Mouse (Mus musculus) brain, embryonic 18.5 days (tissue): ENCODE measurements at regions not wholly inside any gene's neighbourhood (a gene's known extent, or its start where the extent isn't known, plus 50 kb on each side); places are given as distances from the start of the nearest gene placed in this dataset.

ENCODE experiments used
- DNase-seq: peaks from one replicate; pipeline ENCODE4 v3.0.0-alpha.2; 2012; ENCODE audit warnings: low read depth, low spot score

GRCm38 (mm10) chr13:107305738-107306137 is 283.8 kb upstream of the Kif2a start:
- DNase-seq, result no peak

GRCm38 (mm10) chr13:107303878-107304277 is 282.0 kb upstream of the Kif2a start:
- no peak for DNase-seq

- DNase-seq, result no peak
These were observed 281.4 kb upstream of the Kif2a start for GRCm38 (mm10) chr13:107303322-107303721.

GRCm38 (mm10) chr13:107300792-107301191 is 278.9 kb upstream of the Kif2a start:
- DNase-seq, result no peak

GRCm38 (mm10) chr13:107264581-107264980 is 242.7 kb upstream of the Kif2a start:
- no peak for DNase-seq

GRCm38 (mm10) chr13:107261479-107262050 is 239.6 kb upstream of the Kif2a start:
- DNase-seq, result no peak

- DNase-seq, result no peak
These were observed 238.3 kb upstream of the Kif2a start for GRCm38 (mm10) chr13:107260274-107260673.

- no peak for DNase-seq
These were observed 226.0 kb upstream of the Kif2a start for GRCm38 (mm10) chr13:107247792-107248505.

GRCm38 (mm10) chr13:107246956-107247751 is 225.2 kb upstream of the Kif2a start:
- peak; percentile 24 for DNase-seq

GRCm38 (mm10) chr13:107244173-107244572 is 222.2 kb upstream of the Kif2a start:
- no peak for DNase-seq

- DNase-seq, result no peak
These were observed 217.1 kb upstream of the Kif2a start for GRCm38 (mm10) chr13:107239035-107239387.

- no peak for DNase-seq
These were observed 216.6 kb upstream of the Kif2a start for GRCm38 (mm10) chr13:107238364-107239034.

GRCm38 (mm10) chr13:107219456-107219855 is 197.5 kb upstream of the Kif2a start:
- no peak for DNase-seq

GRCm38 (mm10) chr13:107218351-107218750 is 196.4 kb upstream of the Kif2a start:
- DNase-seq, result peak; percentile 55

GRCm38 (mm10) chr13:107217825-107218224 is 195.9 kb upstream of the Kif2a start:
- no peak for DNase-seq

- no peak for DNase-seq
These were observed 191.4 kb upstream of the Kif2a start for GRCm38 (mm10) chr13:107213281-107213680.

- DNase-seq, result no peak
These were observed 188.8 kb upstream of the Kif2a start for GRCm38 (mm10) chr13:107210676-107211075.

GRCm38 (mm10) chr13:107207354-107208181 is 185.6 kb upstream of the Kif2a start:
- DNase-seq, result peak; percentile 81

- no peak for DNase-seq
These were observed 177.9 kb upstream of the Kif2a start for GRCm38 (mm10) chr13:107199875-107200274.

GRCm38 (mm10) chr13:107193426-107193825 is 171.5 kb upstream of the Kif2a start:
- no peak for DNase-seq

- no peak for DNase-seq
These were observed 165.4 kb upstream of the Kif2a start for GRCm38 (mm10) chr13:107187258-107187878.
